Mouse (Mus musculus) bone marrow, adult 2 months (tissue): ENCODE measurements at regions not wholly inside any gene's neighbourhood (a gene's known extent, or its start where the extent isn't known, plus 50 kb on each side); places are given as distances from the start of the nearest gene placed in this dataset.

ENCODE experiments used
- CTCF ChIP-seq: fragments of 200-500 bp; IDR thresholded peaks from 2 replicates; pipeline ENCODE4 v1.5.1; 2011; ENCODE audit warnings: low read length, control low read depth; ENCODE audit not compliant: control insufficient read depth, insufficient read depth
- POLR2A ChIP-seq: fragments of 200-500 bp; IDR thresholded peaks from 2 replicates; pipeline ENCODE4 v1.6.1; 2011; ENCODE audit warnings: low read depth, mild to moderate bottlenecking, control low read depth, low read length, borderline replicate concordance; ENCODE audit not compliant: control insufficient read depth

DNA sequence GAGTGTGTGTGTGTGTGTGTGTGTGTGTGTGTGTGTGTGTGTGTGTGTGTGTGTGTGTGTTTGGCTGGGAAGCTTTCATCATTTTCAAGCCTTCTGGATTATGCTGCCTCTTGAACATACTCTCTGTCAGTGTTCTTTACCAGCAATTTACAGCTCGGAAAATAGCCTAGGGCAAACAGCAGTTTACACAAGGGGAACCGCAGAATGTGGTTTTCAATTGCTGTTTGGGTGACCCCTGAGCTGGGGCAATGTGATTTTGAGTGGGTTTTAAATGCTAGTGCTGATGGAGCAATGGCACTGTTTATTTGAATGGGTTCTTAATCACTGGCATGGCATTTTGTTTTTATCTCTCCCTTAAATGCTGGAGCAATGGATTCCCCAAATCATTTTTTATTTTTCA is 162.5 kb upstream of the Otx2 start:
- TF ChIP-seq CTCF (no peak), POLR2A (no peak)
